Mouse (Mus musculus) heart, adult 2 months (tissue): ENCODE data around the gene Aatf. TPM values are rescaled to one million over a fixed set of nuclear protein-coding genes. Genes with fewer than 3 reads are reported as not detected.

Experiments used
- DNase-seq, 2 experiments: peaks; one replicate each; pipeline ENCODE4 v3.0.0; 2021
- H3K27ac ChIP-seq: fragments of 200-600 bp; 2 replicates; pipeline ENCODE4 v1.8.1; 2022
- H3K27me3 ChIP-seq: fragments of 200-500 bp; 2 replicates; pipeline ENCODE4 v1.6.1; 2012; ENCODE audit warnings: mild to moderate bottlenecking, low read length, inconsistent platforms, mixed read lengths; ENCODE audit not compliant: control insufficient read depth, insufficient read depth
- H3K36me3 ChIP-seq: fragments of 200-500 bp; 2 replicates; pipeline ENCODE4 v1.6.1; 2012; ENCODE audit warnings: low read length, inconsistent platforms; ENCODE audit not compliant: control insufficient read depth, insufficient read depth
- H3K4me1 ChIP-seq: fragments of 200-500 bp; 2 replicates; pipeline ENCODE4 v1.6.1; 2011; ENCODE audit warnings: low read length; ENCODE audit not compliant: control insufficient read depth, insufficient read depth
- H3K4me3 ChIP-seq: fragments of 200-600 bp; 2 replicates; pipeline ENCODE4 v1.8.1; 2022
- H3K79me2 ChIP-seq: fragments of 200-500 bp; replicated peaks from 2 replicates; pipeline ENCODE4 v1.6.1; 2012; ENCODE audit warnings: mild to moderate bottlenecking, inconsistent platforms, low read length, moderate library complexity, mixed read lengths; ENCODE audit not compliant: control insufficient read depth, insufficient read depth
- H3K9ac ChIP-seq: fragments of 200-500 bp; 2 replicates; pipeline ENCODE4 v1.6.1; 2012; ENCODE audit warnings: low read depth, mild to moderate bottlenecking, control low read depth, inconsistent platforms, low read length, mixed read lengths
- CTCF ChIP-seq: fragments of 200-600 bp; IDR thresholded peaks from 2 replicates; pipeline ENCODE4 v1.8.1; 2022; ENCODE audit warnings: antibody characterized with exemption, mild to moderate bottlenecking, moderate library complexity
- EP300 ChIP-seq: fragments of 200-500 bp; IDR thresholded peaks from 2 replicates; pipeline ENCODE4 v1.6.1; 2011; ENCODE audit warnings: low read depth, low read length, control low read depth; ENCODE audit not compliant: insufficient read depth
- POLR2A ChIP-seq: fragments of 200-500 bp; IDR thresholded peaks from 2 replicates; pipeline ENCODE4 v1.6.1; 2011; ENCODE audit warnings: mild to moderate bottlenecking, low read depth, low read length, control low read depth; ENCODE audit not compliant: insufficient read depth
- WGBS: fragments of 180-500 bp; shearing (Covaris S2); methylation state at CpG from one replicate; pipeline ENCODE4 v1.1.7; 2018; 5-methylcytosine and 5-hydroxymethylcytosine counted together
- intact Hi-C: fragments of 180-260 bp; cut with DNase I; formaldehyde crosslinking; loops from one replicate; pipeline ENCODE4 v1.15.1; 2025
- polyA plus RNA-seq: library from polyadenylated mRNA; depleted of rRNA; stranded (reverse); fragments of >200 nt; gene quantifications from 2 replicates; pipeline ENCODE4 v1.2.3, GENCODE M21; 2012
- total RNA-seq, 2 experiments: library from RNA; stranded (reverse); gene quantifications; 2 replicates each; pipeline ENCODE4 v1.2.3; 2021

Gene Aatf
- total and polyA plus RNA-seq, 3 experiments = 2.9 to 14.3 (median 13.8) TPM

GRCm38 (mm10) chr11:84442554-84443331 is 70.6 kb downstream of the Aatf start:
- H3K4me3 ChIP-seq = no peak overlapping the region
- no peaks in the 10 kb centered on the region for H3K27me3 ChIP-seq
- intact Hi-C loops = no loop called here
- no peak for DNase-seq
- TF ChIP-seq CTCF (no peak), EP300 (no peak), POLR2A (no peak)
- no peak overlapping the region for H3K9ac ChIP-seq
- 88% methylated on average over 4 of the region's 4 CpGs for WGBS
- H3K79me2 ChIP-seq = no peaks in the 10 kb centered on the region
- H3K4me1 ChIP-seq = no peaks in the 10 kb centered on the region
- H3K27ac ChIP-seq = no peak overlapping the region
- H3K36me3 ChIP-seq = no peaks in the 10 kb centered on the region

GRCm38 (mm10) chr11:84440402-84440801 is 72.9 kb downstream of the Aatf start:
- no peak overlapping the region for H3K27ac ChIP-seq
- H3K4me1 ChIP-seq = no peaks in the 10 kb centered on the region
- H3K36me3 ChIP-seq = no peaks in the 10 kb centered on the region
- no peak overlapping the region for H3K4me3 ChIP-seq
- WGBS = 83% methylated on average over 3 of the region's 3 CpGs
- TF ChIP-seq EP300 = no peak
- H3K79me2 ChIP-seq = no peaks in the 10 kb centered on the region
- intact Hi-C loops = no loop called here
- H3K9ac ChIP-seq = no peak overlapping the region
- DNase-seq = no peak
- no peaks in the 10 kb centered on the region for H3K27me3 ChIP-seq

GRCm38 (mm10) chr11:84434879-84435278 is 78.4 kb downstream of the Aatf start:
- H3K4me3 ChIP-seq = no peak overlapping the region
- no peak for DNase-seq
- H3K27me3 ChIP-seq = no peaks in the 10 kb centered on the region
- no peak overlapping the region for H3K27ac ChIP-seq
- WGBS = 87% methylated on average over 6 of the region's 6 CpGs
- H3K4me1 ChIP-seq = no peaks in the 10 kb centered on the region
- intact Hi-C loops = no loop called here
- no peaks in the 10 kb centered on the region for H3K79me2 ChIP-seq
- TF ChIP-seq POLR2A = no peak
- TF ChIP-seq CTCF = no peak
- no peak for TF ChIP-seq EP300
- no peaks in the 10 kb centered on the region for H3K36me3 ChIP-seq
- H3K9ac ChIP-seq = no peak overlapping the region

GRCm38 (mm10) chr11:84430336-84430735 is 83.0 kb downstream of the Aatf start:
- H3K36me3 ChIP-seq = no peaks in the 10 kb centered on the region
- no peak for TF ChIP-seq CTCF
- no peak for TF ChIP-seq POLR2A
- TF ChIP-seq EP300 = no peak
- no peak for DNase-seq
- H3K4me1 ChIP-seq = no peaks in the 10 kb centered on the region
- no peak overlapping the region for H3K4me3 ChIP-seq
- WGBS = 79% methylated on average over 4 of the region's 4 CpGs
- H3K27ac ChIP-seq = no peak overlapping the region
- H3K9ac ChIP-seq = no peak overlapping the region
- no peaks in the 10 kb centered on the region for H3K79me2 ChIP-seq
- intact Hi-C loops = loop anchor here (1.0 kb wide), 1 partner anchor 364 kb away; no protein-coding TSS in a partner anchor
- no peaks in the 10 kb centered on the region for H3K27me3 ChIP-seq

- intact Hi-C loops = loop anchor here (1.0 kb wide), 2 partner anchors 369 to 384 kb away; no protein-coding TSS in a partner anchor
- no peaks in the 10 kb centered on the region for H3K4me1 ChIP-seq
Measured at GRCm38 (mm10) chr11:84429581-84429980, 83.7 kb downstream of the Aatf start.

GRCm38 (mm10) chr11:84426633-84426998 is 86.7 kb downstream of the Aatf start:
- H3K36me3 ChIP-seq = no peaks in the 10 kb centered on the region
- no peaks in the 10 kb centered on the region for H3K79me2 ChIP-seq
- WGBS = 92% methylated on average over 5 of the region's 5 CpGs
- intact Hi-C loops = no loop called here
- TF ChIP-seq EP300 = no peak
- no peak for TF ChIP-seq CTCF
- no peak for TF ChIP-seq POLR2A
- H3K27me3 ChIP-seq = no peaks in the 10 kb centered on the region
- H3K4me3 ChIP-seq = no peak overlapping the region
- no peak for DNase-seq
- no peak overlapping the region for H3K9ac ChIP-seq
- H3K27ac ChIP-seq = no peak overlapping the region
- no peaks in the 10 kb centered on the region for H3K4me1 ChIP-seq

More at GRCm38 (mm10) chr11:84429581-84429980, 83.7 kb downstream of the Aatf start:
- Histone ChIP-seq H3K79me2 (no peaks in the 10 kb centered on the region), H3K36me3 (no peaks in the 10 kb centered on the region), H3K9ac (no peak overlapping the region), H3K27me3 (no peaks in the 10 kb centered on the region), H3K4me3 (no peak overlapping the region), H3K27ac (no peak overlapping the region)
- WGBS = 93% methylated on average over 1 of the region's 1 CpGs
- TF ChIP-seq CTCF = peak; percentile 93
- TF ChIP-seq EP300 = no peak
- TF ChIP-seq POLR2A = no peak
- DNase-seq = peak; percentile 8 to 23
